In the genomic region with DNA sequence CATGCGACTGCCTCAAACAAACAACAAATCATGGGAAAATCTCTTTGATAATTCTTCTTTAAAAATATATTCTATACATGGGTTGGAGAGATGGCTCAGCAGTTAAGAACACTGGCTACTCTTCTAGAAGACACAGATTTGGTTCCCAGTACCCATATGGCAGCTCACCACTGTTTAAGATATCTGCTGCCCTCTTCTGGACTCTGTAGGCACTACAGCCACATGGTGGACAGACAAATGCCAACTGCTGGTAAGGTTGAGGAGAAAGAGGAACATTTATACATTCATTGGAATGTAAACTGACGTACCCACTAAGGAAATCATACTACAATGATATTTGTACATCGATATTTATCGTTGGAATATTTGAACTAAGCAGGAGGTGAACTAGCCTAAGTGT, we compare ENCODE assay signal across 9 mouse cellular contexts. TPM values are rescaled to one million over a fixed set of nuclear protein-coding genes. Genes with fewer than 3 reads are reported as not detected.
DNase-seq lines count a peak whose midpoint lies in the region; ATAC-seq and TF ChIP-seq lines count a peak whose summit lies in the region.
"Had no signal": no experiment of that assay in that cellular context is flagged by ENCODE, and none has a peak within 500 bp of the region (broad histone marks: within the 10 kb centered on the region; RNA-seq: fewer than 3 reads in every experiment).

No protein-coding gene starts in this region.

- no peak overlapping the region for H3K27ac ChIP-seq in hindbrain, embryonic 11.5 days (ENCODE audit: low read depth, low read length)
- no peak overlapping the region for H3K27ac ChIP-seq in hindbrain, embryonic 12.5 days
- no peak overlapping the region for H3K27ac ChIP-seq in ES-Bruce4 (ENCODE audit: insufficient read depth, low read length)
- no peak overlapping the region for H3K27ac ChIP-seq in midbrain, embryonic 15.5 days

- no peak for TF ChIP-seq POLR2A in ES-Bruce4 (IDR thresholded peaks at IDR 0.05; ENCODE audit: insufficient read depth, low read length)

- no peak for TF ChIP-seq EP300 in ES-Bruce4 (IDR thresholded peaks at IDR 0.05; ENCODE audit: insufficient read depth, low read depth, low read length)

- H3K4me1 ChIP-seq in hindbrain, embryonic 11.5 days (replicated peaks; ENCODE audit: control insufficient read depth, insufficient read depth, low read length): no peaks in the 10 kb centered on the region
- no peaks in the 10 kb centered on the region for H3K4me1 ChIP-seq in hindbrain, embryonic 12.5 days
- no peaks in the 10 kb centered on the region for H3K4me1 ChIP-seq in ES-Bruce4 (ENCODE audit: control insufficient read depth, insufficient read depth, low read length)
- no peaks in the 10 kb centered on the region for H3K4me1 ChIP-seq in midbrain, embryonic 15.5 days

- H3K4me2 ChIP-seq in hindbrain, embryonic 11.5 days (replicated peaks; ENCODE audit: low read depth, low read length): no peak overlapping the region
- no peak overlapping the region for H3K4me2 ChIP-seq in hindbrain, embryonic 12.5 days (replicated peaks)
- no peak overlapping the region for H3K4me2 ChIP-seq in midbrain, embryonic 15.5 days

- ATAC-seq in hindbrain, embryonic 11.5 days (ENCODE audit: low FRiP score): no peak
- no peak for ATAC-seq in hindbrain, embryonic 12.5 days (ENCODE audit: low FRiP score)
- peak; percentile 72 for ATAC-seq in erythroblast, adult 5-6 weeks (replicated peaks; ENCODE audit: low FRiP score, poor library complexity, severe bottlenecking)
- no peak for ATAC-seq in midbrain, embryonic 15.5 days (replicated peaks)

- H3K9me3 ChIP-seq in hindbrain, embryonic 11.5 days (ENCODE audit: control insufficient read depth, low read length): no peaks in the 10 kb centered on the region
- H3K9me3 ChIP-seq in hindbrain, embryonic 12.5 days (replicated peaks): no peaks in the 10 kb centered on the region
- no peaks in the 10 kb centered on the region for H3K9me3 ChIP-seq in ES-Bruce4 (replicated peaks; ENCODE audit: control insufficient read depth, insufficient read depth, low read length, poor library complexity, severe bottlenecking)
- H3K9me3 ChIP-seq in midbrain, embryonic 15.5 days: no peaks in the 10 kb centered on the region

- no peaks in the 10 kb centered on the region for H3K27me3 ChIP-seq in hindbrain, embryonic 11.5 days (ENCODE audit: control insufficient read depth, insufficient read depth, low read length)
- H3K27me3 ChIP-seq in hindbrain, embryonic 12.5 days: no peaks in the 10 kb centered on the region
- no peaks in the 10 kb centered on the region for H3K27me3 ChIP-seq in ES-Bruce4 (ENCODE audit: control insufficient read depth, insufficient read depth, low read length, poor library complexity, severe bottlenecking)
- H3K27me3 ChIP-seq in midbrain, embryonic 15.5 days (replicated peaks): no peaks in the 10 kb centered on the region

- 64% methylated on average over 4 of the region's 4 CpGs for WGBS in hindbrain, embryonic 11.5 days
- 65% methylated on average over 4 of the region's 4 CpGs for WGBS in hindbrain, embryonic 12.5 days
- WGBS in midbrain, embryonic 15.5 days: 68% methylated on average over 4 of the region's 4 CpGs

- no peaks in the 10 kb centered on the region for H3K36me3 ChIP-seq in hindbrain, embryonic 11.5 days (ENCODE audit: control insufficient read depth, insufficient read depth, low read length)
- no peaks in the 10 kb centered on the region for H3K36me3 ChIP-seq in hindbrain, embryonic 12.5 days
- H3K36me3 ChIP-seq in ES-Bruce4 (ENCODE audit: control insufficient read depth, insufficient read depth, low read length, poor library complexity, severe bottlenecking): no peaks in the 10 kb centered on the region
- no peaks in the 10 kb centered on the region for H3K36me3 ChIP-seq in midbrain, embryonic 15.5 days (replicated peaks)

- DNase-seq in hindbrain, embryonic 11.5 days (ENCODE audit: low spot score): peak; percentile 10
- DNase-seq in spleen, postnatal 10 days (ENCODE audit: low spot score in 2 of 2): peak; percentile 37 to 66
- DNase-seq in cerebellum, adult 11-12 months: no peak
- DNase-seq in left cerebral cortex, adult 8-10 months (ENCODE audit: low spot score in 2 of 2): no peak
- DNase-seq: gastrocnemius, postnatal 14 days had no signal

- peak; percentile 4 for TF ChIP-seq CTCF in ES-Bruce4 (IDR thresholded peaks at IDR 0.05; ENCODE audit: low read depth, low read length)

- H3K9ac ChIP-seq in hindbrain, embryonic 11.5 days (ENCODE audit: low read depth, low read length): no peak overlapping the region
- no peak overlapping the region for H3K9ac ChIP-seq in hindbrain, embryonic 12.5 days
- H3K9ac ChIP-seq in ES-Bruce4 (ENCODE audit: low read depth, poor library complexity, severe bottlenecking): no peak overlapping the region
- no peak overlapping the region for H3K9ac ChIP-seq in midbrain, embryonic 15.5 days

- no peak overlapping the region for H3K4me3 ChIP-seq in hindbrain, embryonic 11.5 days (ENCODE audit: low read depth, low read length)
- H3K4me3 ChIP-seq in hindbrain, embryonic 12.5 days: no peak overlapping the region
- H3K4me3 ChIP-seq in ES-Bruce4 (ENCODE audit: low read depth, low read length): no peak overlapping the region
- no peak overlapping the region for H3K4me3 ChIP-seq in midbrain, embryonic 15.5 days

RNA-seq across cellular contexts. Expression of gene Thoc2, which starts 36.7 kb away (rescaled TPM):
- polyA plus RNA-seq in hindbrain, embryonic 11.5 days (2014; fragmentation: Nextera tagmentation; extraction: Ambion mirVana): 104 and 145 TPM in 2 replicates
- 107 and 117 TPM in 2 replicates for polyA plus RNA-seq in hindbrain, embryonic 12.5 days (2016; fragmentation: Nextera tagmentation; extraction: Ambion mirVana)
- polyA plus RNA-seq in ES-Bruce4 (2011; ENCODE audit: insufficient read depth, insufficient read length, low read depth, missing spikeins): 116 and 128 TPM in 2 replicates
- total RNA-seq in erythroblast, adult 5-6 weeks (2015; ENCODE audit: low replicate concordance): 60.0 and 64.2 TPM in 2 replicates
- 90.0 and 102 TPM in 2 replicates for total RNA-seq in erythroblast, adult 5-6 weeks (2017; ENCODE audit: low replicate concordance)
- total RNA-seq in left cerebral cortex, adult 8-10 months (2022): 10 to 100 TPM; 41.3 to 52.8 (median 45.5) TPM
- 76.2 and 89.1 TPM in 2 replicates for polyA plus RNA-seq in midbrain, embryonic 15.5 days (2015; fragmentation: Nextera tagmentation; extraction: Ambion mirVana)

Comparison
In these comparisons a context has a peak if more than half of its experiments do, and no peak if none do; other contexts are left out.
1. DNase-seq: peak in hindbrain, embryonic 11.5 days (single experiment) and spleen, postnatal 10 days (2 of 2); none in cerebellum, adult 11-12 months (single experiment) and left cerebral cortex, adult 8-10 months (0 of 2).